Mouse (Mus musculus): ENCODE measurements around the gene C530008M17Rik. TPM values are rescaled to one million over a fixed set of nuclear protein-coding genes. Genes with fewer than 3 reads are reported as not detected.

The C530008M17Rik gene
- polyA plus RNA-seq, 1 experiment from 2014 or later = 37.4 TPM

- H3K4me1 ChIP-seq (ENCODE audit: control insufficient read depth, insufficient read depth, low read length) = no peaks in the 10 kb centered on the region
These were observed 135.0 kb downstream of the C530008M17Rik start for GRCm38 (mm10) chr5:76791280-76791679.

DNA sequence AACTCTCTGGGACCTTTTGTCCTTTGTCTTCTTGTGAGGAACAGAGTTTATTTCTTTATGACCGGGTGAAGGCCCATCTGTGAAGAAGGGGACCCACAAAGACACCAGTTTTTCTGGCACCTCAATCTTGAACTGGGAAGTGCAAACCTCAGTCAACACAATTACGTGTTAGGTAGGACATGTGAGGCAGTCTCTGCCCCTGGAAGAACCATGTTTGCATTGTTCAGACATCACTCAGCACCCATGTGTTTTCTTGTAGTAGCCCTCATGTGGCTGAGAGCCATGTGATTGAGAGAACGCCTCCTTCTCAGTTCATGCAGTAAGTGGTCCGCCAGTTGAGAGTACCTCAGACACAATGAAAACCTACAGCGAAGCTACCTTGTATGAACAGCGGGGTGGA, 136.4 kb downstream of the C530008M17Rik start:
- Histone ChIP-seq H3K4me2 (ENCODE audit: low read depth, low read length) (no peak overlapping the region), H3K9ac (ENCODE audit: low read length) (no peak overlapping the region), H3K4me3 (ENCODE audit: low read length) (no peak overlapping the region), H3K27me3 (ENCODE audit: control insufficient read depth, insufficient read depth, low read length) (no peaks in the 10 kb centered on the region), H3K4me1 (ENCODE audit: control insufficient read depth, insufficient read depth, low read length) (peaks cover 2% of the 10 kb centered on the region), H3K36me3 (ENCODE audit: control insufficient read depth, insufficient read depth) (no peaks in the 10 kb centered on the region), H3K9me3 (replicated peaks; ENCODE audit: control insufficient read depth, low read length) (no peaks in the 10 kb centered on the region), H3K27ac (ENCODE audit: low read length) (no peak overlapping the region)
- 84% methylated on average over 6 of the region's 6 CpGs for WGBS
- ATAC-seq (replicated peaks; ENCODE audit: extremely low read depth, insufficient read depth, low FRiP score) = no peak

More at GRCm38 (mm10) chr5:76791280-76791679, 135.0 kb downstream of the C530008M17Rik start:
- no peak overlapping the region for H3K4me2 ChIP-seq (ENCODE audit: low read depth, low read length)
- no peaks in the 10 kb centered on the region for H3K9me3 ChIP-seq (replicated peaks; ENCODE audit: control insufficient read depth, low read length)
- WGBS = 57% methylated on average over 4 of the region's 4 CpGs
- no peaks in the 10 kb centered on the region for H3K27me3 ChIP-seq (ENCODE audit: control insufficient read depth, insufficient read depth, low read length)
- no peak overlapping the region for H3K9ac ChIP-seq (ENCODE audit: low read length)
- no peaks in the 10 kb centered on the region for H3K36me3 ChIP-seq (ENCODE audit: control insufficient read depth, insufficient read depth)
- no peak overlapping the region for H3K27ac ChIP-seq (ENCODE audit: low read length)
- ATAC-seq (replicated peaks; ENCODE audit: extremely low read depth, insufficient read depth, low FRiP score) = no peak
- no peak overlapping the region for H3K4me3 ChIP-seq (ENCODE audit: low read length)

DNA sequence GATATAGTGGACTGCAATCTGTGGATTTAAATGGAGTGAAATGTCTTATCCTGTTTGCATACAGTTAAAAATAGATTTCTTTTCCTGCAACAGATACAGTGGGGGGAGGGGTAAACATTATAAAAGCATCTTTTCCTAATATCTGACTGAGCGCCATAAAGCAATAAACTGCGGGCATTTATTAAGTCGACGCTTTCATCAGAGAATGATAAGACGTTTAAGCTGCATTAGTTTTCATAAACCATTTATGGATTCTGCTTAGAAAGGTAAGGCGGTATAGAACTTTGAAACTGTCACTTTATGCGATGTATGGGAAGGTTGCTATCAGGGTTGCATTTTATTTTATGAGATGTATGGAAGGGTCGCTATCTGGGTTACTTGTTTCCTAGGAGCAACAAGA, 141.7 kb downstream of the C530008M17Rik start:
- no peak for ATAC-seq (replicated peaks; ENCODE audit: extremely low read depth, insufficient read depth, low FRiP score)
- no peak overlapping the region for H3K27ac ChIP-seq (ENCODE audit: low read length)
- peaks cover 5% of the 10 kb centered on the region for H3K4me1 ChIP-seq (ENCODE audit: control insufficient read depth, insufficient read depth, low read length)
- no peak overlapping the region for H3K4me3 ChIP-seq (ENCODE audit: low read length)
- no peaks in the 10 kb centered on the region for H3K9me3 ChIP-seq (replicated peaks; ENCODE audit: control insufficient read depth, low read length)
- no peaks in the 10 kb centered on the region for H3K27me3 ChIP-seq (ENCODE audit: control insufficient read depth, insufficient read depth, low read length)
- no peak overlapping the region for H3K9ac ChIP-seq (ENCODE audit: low read length)
- no peak overlapping the region for H3K4me2 ChIP-seq (ENCODE audit: low read depth, low read length)
- no peaks in the 10 kb centered on the region for H3K36me3 ChIP-seq (ENCODE audit: control insufficient read depth, insufficient read depth)
- WGBS = 87% methylated on average over 8 of the region's 8 CpGs

- no peaks in the 10 kb centered on the region for H3K36me3 ChIP-seq (ENCODE audit: control insufficient read depth, insufficient read depth)
- ATAC-seq (replicated peaks; ENCODE audit: extremely low read depth, insufficient read depth, low FRiP score) = no peak
These were observed 143.2 kb downstream of the C530008M17Rik start for GRCm38 (mm10) chr5:76799471-76799870.

GRCm38 (mm10) chr5:76809031-76809430, 152.7 kb downstream of the C530008M17Rik start:
- Histone ChIP-seq H3K9me3 (replicated peaks; ENCODE audit: control insufficient read depth, low read length) (peaks cover 2% of the 10 kb centered on the region; the same call in 1 of the 2 replicates), H3K36me3 (ENCODE audit: control insufficient read depth, insufficient read depth) (no peaks in the 10 kb centered on the region), H3K4me2 (ENCODE audit: low read depth, low read length) (no peak overlapping the region), H3K27ac (ENCODE audit: low read length) (no peak overlapping the region), H3K4me1 (ENCODE audit: control insufficient read depth, insufficient read depth, low read length) (peaks cover 11% of the 10 kb centered on the region), H3K4me3 (ENCODE audit: low read length) (no peak overlapping the region), H3K9ac (ENCODE audit: low read length) (no peak overlapping the region), H3K27me3 (ENCODE audit: control insufficient read depth, insufficient read depth, low read length) (no peaks in the 10 kb centered on the region)
- no peak for ATAC-seq (replicated peaks; ENCODE audit: extremely low read depth, insufficient read depth, low FRiP score)
- WGBS = 87% methylated on average over 6 of the region's 6 CpGs

More at GRCm38 (mm10) chr5:76799471-76799870, 143.2 kb downstream of the C530008M17Rik start:
- Histone ChIP-seq H3K4me1 (ENCODE audit: control insufficient read depth, insufficient read depth, low read length) (peaks cover 5% of the 10 kb centered on the region), H3K4me3 (ENCODE audit: low read length) (no peak overlapping the region), H3K4me2 (ENCODE audit: low read depth, low read length) (no peak overlapping the region), H3K27me3 (ENCODE audit: control insufficient read depth, insufficient read depth, low read length) (no peaks in the 10 kb centered on the region), H3K27ac (ENCODE audit: low read length) (no peak overlapping the region), H3K9me3 (replicated peaks; ENCODE audit: control insufficient read depth, low read length) (peaks cover 5% of the 10 kb centered on the region), H3K9ac (ENCODE audit: low read length) (no peak overlapping the region)
- 57% methylated on average over 10 of the region's 10 CpGs for WGBS

DNA sequence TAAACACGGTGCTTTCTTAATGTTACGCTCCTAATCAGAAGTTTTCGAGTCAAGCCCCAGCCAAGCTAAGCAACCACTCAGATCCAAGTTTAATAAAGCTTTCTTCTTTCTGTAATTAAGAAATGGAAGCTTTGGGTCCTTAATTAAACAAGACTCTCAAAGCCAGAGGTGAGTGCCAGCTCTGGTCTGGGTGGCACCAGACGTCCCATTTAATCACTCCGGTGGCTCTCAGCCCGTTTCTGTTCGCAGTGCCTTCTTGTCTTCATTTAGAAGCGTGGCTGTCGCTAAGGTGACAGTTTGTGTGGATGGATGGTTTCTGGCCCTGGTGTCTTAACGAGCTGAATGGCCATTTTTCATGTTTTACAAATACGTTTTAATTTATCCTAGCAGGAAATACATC, 158.7 kb downstream of the C530008M17Rik start:
- Histone ChIP-seq H3K4me3 (ENCODE audit: low read length) (no peak overlapping the region), H3K27ac (ENCODE audit: low read length) (no peak overlapping the region), H3K27me3 (ENCODE audit: control insufficient read depth, insufficient read depth, low read length) (no peaks in the 10 kb centered on the region), H3K4me1 (ENCODE audit: control insufficient read depth, insufficient read depth, low read length) (peaks cover 17% of the 10 kb centered on the region), H3K36me3 (ENCODE audit: control insufficient read depth, insufficient read depth) (no peaks in the 10 kb centered on the region), H3K9me3 (replicated peaks; ENCODE audit: control insufficient read depth, low read length) (no peaks in the 10 kb centered on the region), H3K4me2 (ENCODE audit: low read depth, low read length) (no peak overlapping the region), H3K9ac (ENCODE audit: low read length) (no peak overlapping the region)
- no peak for ATAC-seq (replicated peaks; ENCODE audit: extremely low read depth, insufficient read depth, low FRiP score)
- whole genome bisulfite sequencing = 56% methylated on average over 11 of the region's 11 CpGs

GRCm38 (mm10) chr5:76815786-76816455, 159.6 kb downstream of the C530008M17Rik start:
- H3K9me3 ChIP-seq (replicated peaks; ENCODE audit: control insufficient read depth, low read length) = no peaks in the 10 kb centered on the region
- H3K9ac ChIP-seq (ENCODE audit: low read length) = no peak overlapping the region
- H3K27ac ChIP-seq (ENCODE audit: low read length) = no peak overlapping the region
- 47% methylated on average over 13 of the region's 13 CpGs for WGBS
- H3K4me2 ChIP-seq (ENCODE audit: low read depth, low read length) = peak overlapping the region; percentile 40
- peaks cover 17% of the 10 kb centered on the region for H3K4me1 ChIP-seq (ENCODE audit: control insufficient read depth, insufficient read depth, low read length)
- peak; percentile 70 for ATAC-seq (replicated peaks; ENCODE audit: extremely low read depth, insufficient read depth, low FRiP score)
- no peaks in the 10 kb centered on the region for H3K27me3 ChIP-seq (ENCODE audit: control insufficient read depth, insufficient read depth, low read length)
- no peaks in the 10 kb centered on the region for H3K36me3 ChIP-seq (ENCODE audit: control insufficient read depth, insufficient read depth)
- no peak overlapping the region for H3K4me3 ChIP-seq (ENCODE audit: low read length)

DNA sequence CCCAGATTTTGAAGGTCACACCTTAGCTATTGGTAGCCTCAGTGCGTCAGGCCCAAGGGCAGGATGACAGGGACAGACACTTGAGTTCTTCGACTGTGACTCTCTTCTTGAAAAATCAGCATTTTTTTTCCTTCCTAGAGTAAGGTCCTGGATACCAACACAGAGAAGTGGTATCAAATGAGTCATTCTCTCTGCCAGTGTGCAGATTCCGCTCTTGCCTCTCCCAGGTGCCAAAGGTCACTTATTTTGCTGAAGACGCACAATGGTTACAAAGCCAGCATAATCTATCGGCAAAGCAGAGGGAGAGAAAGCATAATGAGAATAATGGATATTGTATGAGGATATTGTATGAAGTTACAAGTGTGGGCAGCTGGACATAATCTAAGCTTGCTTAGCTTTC, 160.4 kb downstream of the C530008M17Rik start:
- WGBS = 89% methylated on average over 5 of the region's 5 CpGs
- Histone ChIP-seq H3K4me3 (ENCODE audit: low read length) (no peak overlapping the region), H3K9ac (ENCODE audit: low read length) (no peak overlapping the region), H3K27ac (ENCODE audit: low read length) (no peak overlapping the region), H3K4me2 (ENCODE audit: low read depth, low read length) (no peak overlapping the region), H3K9me3 (replicated peaks; ENCODE audit: control insufficient read depth, low read length) (no peaks in the 10 kb centered on the region), H3K36me3 (ENCODE audit: control insufficient read depth, insufficient read depth) (no peaks in the 10 kb centered on the region), H3K4me1 (ENCODE audit: control insufficient read depth, insufficient read depth, low read length) (peaks cover 12% of the 10 kb centered on the region), H3K27me3 (ENCODE audit: control insufficient read depth, insufficient read depth, low read length) (no peaks in the 10 kb centered on the region)
- ATAC-seq (replicated peaks; ENCODE audit: extremely low read depth, insufficient read depth, low FRiP score) = no peak

GRCm38 (mm10) chr5:76817678-76818077, 161.4 kb downstream of the C530008M17Rik start:
- Histone ChIP-seq H3K9ac (ENCODE audit: low read length) (no peak overlapping the region), H3K4me1 (ENCODE audit: control insufficient read depth, insufficient read depth, low read length) (peaks cover 10% of the 10 kb centered on the region), H3K27ac (ENCODE audit: low read length) (no peak overlapping the region), H3K4me3 (ENCODE audit: low read length) (no peak overlapping the region), H3K36me3 (ENCODE audit: control insufficient read depth, insufficient read depth) (no peaks in the 10 kb centered on the region), H3K4me2 (ENCODE audit: low read depth, low read length) (no peak overlapping the region), H3K9me3 (replicated peaks; ENCODE audit: control insufficient read depth, low read length) (no peaks in the 10 kb centered on the region), H3K27me3 (ENCODE audit: control insufficient read depth, insufficient read depth, low read length) (no peaks in the 10 kb centered on the region)
- ATAC-seq (replicated peaks; ENCODE audit: extremely low read depth, insufficient read depth, low FRiP score) = no peak
- WGBS = 88% methylated on average over 15 of the region's 15 CpGs

All from heart, embryonic 16.5 days (tissue).